Mouse (Mus musculus) hindbrain, embryonic 14.5 days (tissue): Measurements from ENCODE around the gene Meltf. TPM values are rescaled to one million over a fixed set of nuclear protein-coding genes. Genes with fewer than 3 reads are reported as not detected.

Experiments
- ATAC-seq: fragments of 200-750 bp; cut with Nextera tagmentation; 2 replicates; pipeline ENCODE4 v1.8.0; 2017; ENCODE audit warnings: moderate number of reproducible peaks, mild to moderate bottlenecking, moderate TSS enrichment, moderate library complexity; ENCODE audit not compliant: low FRiP score
- DNase-seq: peaks from one replicate; pipeline ENCODE4 v3.0.0-alpha.2; 2015; ENCODE audit warnings: low spot score
- H3K27ac ChIP-seq: fragments of 300-500 bp; sonication (generic); 2 replicates; pipeline ENCODE4 v1.5.1; 2014; ENCODE audit warnings: mild to moderate bottlenecking, moderate library complexity
- H3K27me3 ChIP-seq: fragments of 300-500 bp; sonication (generic); 2 replicates; pipeline ENCODE4 v1.6.1; 2014; ENCODE audit warnings: mild to moderate bottlenecking, low read length, mixed read lengths; ENCODE audit not compliant: control insufficient read depth, insufficient read depth
- H3K36me3 ChIP-seq: fragments of 300-500 bp; sonication (generic); replicated peaks from 2 replicates; pipeline ENCODE4 v1.6.1; 2014; ENCODE audit not compliant: control insufficient read depth, insufficient read depth
- H3K4me1 ChIP-seq: fragments of 300-500 bp; sonication (generic); replicated peaks from 2 replicates; pipeline ENCODE4 v1.6.1; 2014; ENCODE audit warnings: antibody characterized with exemption, low read length, mixed read lengths; ENCODE audit not compliant: control insufficient read depth, insufficient read depth
- H3K4me2 ChIP-seq: fragments of 300-500 bp; sonication (generic); replicated peaks from 2 replicates; pipeline ENCODE4 v1.6.1; 2014; ENCODE audit warnings: mild to moderate bottlenecking, moderate library complexity
- H3K4me3 ChIP-seq: fragments of 300-500 bp; sonication (generic); replicated peaks from 2 replicates; pipeline ENCODE4 v1.5.1; 2014; ENCODE audit warnings: mild to moderate bottlenecking, low read length
- H3K9ac ChIP-seq: fragments of 300-500 bp; sonication (generic); 2 replicates; pipeline ENCODE4 v1.6.1; 2014
- H3K9me3 ChIP-seq: fragments of 300-500 bp; sonication (generic); 2 replicates; pipeline ENCODE4 v1.6.1; 2016; ENCODE audit warnings: low read length; ENCODE audit not compliant: control insufficient read depth
- WGBS: fragments of 180-500 bp; shearing (Covaris S2); extraction: QIAGEN DNeasy Blood & Tissue Kit; methylation state at CpG from one replicate; pipeline ENCODE4 v1.1.7; 2014; 5-methylcytosine and 5-hydroxymethylcytosine counted together
- polyA plus RNA-seq: library from polyadenylated mRNA; unstranded; fragments of >200 nt; fragmentation: Nextera tagmentation; extraction: Ambion mirVana; gene quantifications from 2 replicates; pipeline ENCODE4 v1.2.1, GENCODE M21; 2014

Gene Meltf
- polyA plus RNA-seq, 1 experiment from 2014 or later, result 0.17 TPM

DNA sequence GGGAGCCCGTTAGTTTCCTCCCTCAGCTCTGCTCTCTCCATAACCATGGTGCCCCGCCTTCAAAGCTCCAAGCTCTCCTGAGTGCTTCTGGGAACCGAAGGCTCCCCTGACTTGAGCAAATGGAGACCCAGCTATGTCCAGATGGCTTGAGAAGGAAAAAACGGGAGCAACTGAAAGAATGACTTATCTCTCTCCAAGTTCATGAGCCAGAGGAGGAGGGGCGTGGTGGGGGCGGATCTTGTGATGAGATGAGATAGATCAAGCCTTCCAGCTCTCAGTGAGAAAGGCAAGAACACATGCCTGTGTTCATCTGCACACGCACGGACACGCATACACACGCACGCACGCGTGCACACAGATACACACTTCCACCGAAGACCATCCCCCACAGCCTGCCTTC is 4.7 kb downstream of the Meltf start:
- Histone ChIP-seq H3K27ac (no peak overlapping the region), H3K9ac (no peak overlapping the region), H3K4me1 (0 out of 2 replicates have a peak, but pooled peaks cover 5% of the 10 kb centered on the region), H3K36me3 (no peaks in the 10 kb centered on the region), H3K27me3 (no peaks in the 10 kb centered on the region), H3K4me3 (no peak overlapping the region), H3K9me3 (no peaks in the 10 kb centered on the region), H3K4me2 (no peak overlapping the region)
- no peak for DNase-seq
- 80% methylated on average over 14 of the region's 14 CpGs for WGBS
- ATAC-seq, result no peak

DNA sequence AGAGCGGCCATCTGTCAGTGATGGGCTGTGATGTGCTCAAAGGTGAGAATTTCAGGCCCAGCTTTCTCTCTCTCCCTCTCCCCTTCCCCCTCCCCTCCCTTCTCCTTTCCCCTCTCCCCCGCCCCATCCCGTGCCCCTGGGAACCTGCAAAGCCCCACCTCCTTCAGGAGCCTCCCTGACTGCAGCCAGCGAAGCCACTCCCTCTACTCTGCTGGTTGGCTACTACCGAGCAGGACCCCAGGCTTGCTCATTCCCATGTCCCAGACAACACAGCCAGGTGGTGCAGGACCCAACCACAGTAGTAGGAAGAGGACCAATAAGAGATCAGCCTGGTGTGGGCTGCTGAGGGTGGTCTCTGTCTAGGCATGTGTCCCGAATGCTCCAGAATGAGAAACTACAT is 5.3 kb downstream of the Meltf start:
- no peak overlapping the region for H3K4me3 ChIP-seq
- H3K27me3 ChIP-seq, result no peaks in the 10 kb centered on the region
- H3K36me3 ChIP-seq, result no peaks in the 10 kb centered on the region
- DNase-seq (no peak), ATAC-seq (no peak; the same call in 1 of the 2 replicates)
- no peaks in the 10 kb centered on the region for H3K9me3 ChIP-seq
- 0 out of 2 replicates have a peak, but pooled peaks cover 5% of the 10 kb centered on the region for H3K4me1 ChIP-seq
- H3K9ac ChIP-seq, result no peak overlapping the region
- H3K4me2 ChIP-seq, result no peak overlapping the region
- no peak overlapping the region for H3K27ac ChIP-seq
- 17% methylated on average over 6 of the region's 6 CpGs for WGBS

DNA sequence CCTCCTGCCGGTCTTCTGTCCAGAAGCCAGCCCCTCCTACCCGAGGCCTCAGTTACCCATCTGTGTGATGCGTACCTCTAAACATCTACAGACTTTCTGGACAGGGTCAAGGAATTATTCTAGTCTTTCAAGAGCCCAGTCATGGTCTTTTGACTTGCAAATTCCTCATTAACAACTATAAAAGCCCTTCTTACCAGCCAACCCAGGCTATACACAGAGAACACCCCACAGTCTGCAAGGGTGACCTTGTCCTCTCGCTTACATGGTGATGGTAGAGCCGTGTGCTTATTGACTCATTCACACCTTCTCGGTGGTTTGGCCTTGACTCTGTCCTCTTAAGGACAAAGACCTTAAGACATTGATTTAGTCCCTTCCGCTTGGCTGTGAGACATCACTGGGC is 12.3 kb downstream of the Meltf start:
- H3K4me1 ChIP-seq, result no peaks in the 10 kb centered on the region
- DNase-seq, result no peak
- H3K36me3 ChIP-seq, result no peaks in the 10 kb centered on the region
- H3K27ac ChIP-seq, result no peak overlapping the region
- H3K9me3 ChIP-seq, result no peaks in the 10 kb centered on the region
- no peak for ATAC-seq
- 42% methylated on average over 7 of the region's 7 CpGs for WGBS
- H3K9ac ChIP-seq, result no peak overlapping the region
- no peak overlapping the region for H3K4me2 ChIP-seq
- no peak overlapping the region for H3K4me3 ChIP-seq
- no peaks in the 10 kb centered on the region for H3K27me3 ChIP-seq

DNA sequence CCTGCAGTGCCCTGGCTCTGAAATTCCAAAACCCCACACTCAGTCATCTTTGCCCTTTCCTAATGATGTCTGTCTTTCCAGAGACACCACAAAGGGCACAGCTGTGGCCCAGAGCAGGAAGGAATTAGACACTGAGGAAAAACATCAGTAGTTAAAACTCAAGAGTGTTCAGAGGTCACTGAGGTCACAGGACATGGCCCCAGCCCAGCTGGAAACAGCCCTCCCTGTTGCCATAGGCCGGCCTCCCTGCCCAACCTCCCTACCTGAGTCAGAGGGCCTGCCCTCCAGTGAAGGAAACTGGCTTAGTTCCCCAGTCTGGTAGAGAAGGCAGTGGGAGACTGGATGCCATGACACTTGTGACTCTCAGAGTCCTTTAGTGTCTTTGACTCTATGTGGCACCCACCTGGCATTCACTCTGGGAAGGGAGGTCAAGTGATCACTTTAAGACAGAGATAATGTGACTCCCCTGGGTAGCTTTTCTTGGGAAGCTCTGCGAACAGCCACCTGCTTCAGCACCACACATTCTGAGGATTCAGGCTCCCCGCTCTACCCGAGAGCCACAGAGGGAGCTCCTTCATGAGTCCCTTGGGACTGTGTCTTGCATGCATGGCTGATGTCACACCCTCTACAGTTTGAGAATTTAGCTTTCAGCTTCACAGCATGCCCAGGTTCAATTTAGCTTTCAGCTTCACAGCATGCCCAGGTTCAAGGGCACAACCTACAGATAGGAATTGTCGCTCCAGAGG is 15.0 kb downstream of the Meltf start:
- DNase-seq (no peak), ATAC-seq (no peak)
- H3K9ac ChIP-seq, result no peak overlapping the region
- H3K4me2 ChIP-seq, result no peak overlapping the region
- H3K27ac ChIP-seq, result no peak overlapping the region
- no peaks in the 10 kb centered on the region for H3K9me3 ChIP-seq
- H3K36me3 ChIP-seq, result no peaks in the 10 kb centered on the region
- 70% methylated on average over 5 of the region's 5 CpGs for WGBS
- no peaks in the 10 kb centered on the region for H3K27me3 ChIP-seq
- H3K4me1 ChIP-seq, result peaks cover 17% of the 10 kb centered on the region
- no peak overlapping the region for H3K4me3 ChIP-seq

DNA sequence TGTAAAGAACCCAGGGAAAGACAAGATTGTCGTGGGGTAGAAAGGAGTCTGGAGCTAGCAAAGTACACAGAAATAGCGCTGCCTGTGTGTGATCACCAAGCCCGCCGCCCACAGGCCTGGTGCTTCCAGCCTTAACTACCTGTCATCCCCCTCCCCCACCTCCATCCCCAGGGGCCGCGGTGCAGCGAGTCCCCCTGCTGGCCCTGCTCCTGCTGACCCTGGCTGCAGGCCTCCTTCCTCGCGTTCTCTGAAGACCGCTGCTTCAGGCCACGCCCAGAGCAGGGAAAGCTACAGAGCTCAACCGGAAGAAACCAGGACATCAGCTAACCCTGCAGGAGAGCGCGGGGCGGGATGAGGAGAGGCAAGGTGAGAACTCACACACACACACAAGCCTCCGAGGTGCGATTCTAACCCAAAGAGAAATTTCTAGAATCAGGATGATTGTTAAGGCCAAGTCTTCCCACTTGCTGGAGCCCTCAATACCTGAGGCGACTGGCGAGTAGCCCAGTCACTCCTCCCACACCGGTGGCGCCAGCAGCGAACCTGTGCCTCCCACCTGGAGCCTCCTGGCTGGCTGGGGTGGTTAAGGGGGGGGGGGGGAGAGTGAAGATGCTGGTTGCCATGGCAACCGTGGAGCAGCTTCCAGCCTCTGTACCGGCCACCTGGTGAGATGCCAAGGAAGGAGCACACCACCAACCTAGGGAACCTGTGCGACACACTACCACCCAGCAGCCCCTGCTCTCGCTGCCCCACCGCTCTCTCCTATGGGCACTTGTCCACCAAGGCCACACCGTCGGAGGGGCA is 18.6 kb downstream of the Meltf start:
- Histone ChIP-seq H3K9me3 (0 out of 2 replicates have a peak, but pooled peaks cover 5% of the 10 kb centered on the region), H3K27ac (peak overlapping the region; percentile 54), H3K4me1 (peaks cover 21% of the 10 kb centered on the region), H3K9ac (peak overlapping the region; percentile 34), H3K27me3 (no peaks in the 10 kb centered on the region), H3K36me3 (no peaks in the 10 kb centered on the region), H3K4me3 (peak overlapping the region; percentile 19), H3K4me2 (peak overlapping the region; percentile 56)
- ATAC-seq (peak; percentile 25), DNase-seq (peak; percentile 61)
- 10% methylated on average over 29 of the region's 29 CpGs for WGBS

DNA sequence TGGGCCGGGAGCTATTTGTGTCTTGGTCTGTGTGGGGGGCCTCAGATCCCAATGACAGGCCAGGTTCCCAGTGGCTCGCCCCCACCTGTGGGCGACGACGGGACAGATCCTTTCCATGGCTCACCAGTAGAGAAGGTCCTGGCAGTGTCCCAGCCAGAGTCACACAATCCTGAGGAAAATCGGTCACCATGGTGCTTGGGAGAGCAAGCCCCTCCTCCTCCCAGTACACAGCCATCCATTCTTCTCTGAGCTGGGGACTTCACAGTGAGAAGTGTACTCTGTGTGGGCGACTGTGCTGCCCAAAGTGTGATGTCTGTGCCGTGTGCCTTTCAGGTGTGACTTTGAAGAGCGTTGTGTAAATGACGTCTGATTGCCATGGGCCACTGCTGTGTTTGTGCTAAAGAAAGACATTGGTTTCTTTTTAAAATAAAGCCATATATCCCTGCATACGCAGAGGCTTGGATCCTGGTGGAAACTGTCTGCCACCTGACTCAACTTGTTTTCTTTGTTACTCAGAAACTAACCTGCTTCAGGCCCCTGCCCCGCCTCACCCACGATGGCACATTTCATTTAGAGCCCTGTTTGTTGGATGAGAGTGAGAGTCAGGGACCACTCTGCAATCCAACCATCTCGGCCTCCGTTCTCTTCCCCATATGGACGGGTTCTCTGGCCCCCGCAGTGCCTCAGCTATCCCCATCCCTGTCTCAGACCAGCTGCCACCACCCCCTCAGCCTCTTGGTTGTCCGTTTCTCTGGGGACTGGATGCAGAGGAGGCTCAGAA is 20.1 kb downstream of the Meltf start:
- Histone ChIP-seq H3K27me3 (no peaks in the 10 kb centered on the region), H3K36me3 (no peaks in the 10 kb centered on the region), H3K9ac (no peak overlapping the region), H3K9me3 (0 out of 2 replicates have a peak, but pooled peaks cover 5% of the 10 kb centered on the region), H3K4me2 (0 out of 2 replicates have a peak overlapping the region, but pooled peaks have one; percentile 11), H3K27ac (peak overlapping the region; percentile 69), H3K4me1 (peaks cover 21% of the 10 kb centered on the region), H3K4me3 (no peak overlapping the region)
- 62% methylated on average over 18 of the region's 18 CpGs for WGBS
- DNase-seq (peak; percentile 68), ATAC-seq (peak; percentile 82)

DNA sequence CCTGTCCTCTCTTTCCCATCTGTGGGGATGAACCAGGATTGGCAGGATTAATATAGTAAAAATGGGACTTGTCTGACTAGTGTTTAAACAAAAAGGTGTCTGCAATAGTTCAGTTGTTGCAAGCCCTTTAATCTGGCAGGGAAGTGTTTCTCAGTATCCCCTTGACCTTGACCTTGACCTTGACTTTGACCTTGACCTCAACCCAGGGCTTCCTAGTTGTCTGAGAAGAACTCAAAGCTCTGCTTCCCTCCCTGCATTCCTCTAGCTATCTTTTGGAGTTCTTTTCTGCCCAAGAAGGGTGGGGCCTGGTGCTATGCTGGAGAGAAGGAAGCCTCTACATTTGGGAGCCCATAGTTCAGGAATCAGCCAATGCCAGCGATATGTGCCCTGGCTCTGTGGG is 23.3 kb downstream of the Meltf start:
- Histone ChIP-seq H3K4me3 (no peak overlapping the region), H3K27me3 (no peaks in the 10 kb centered on the region), H3K9me3 (0 out of 2 replicates have a peak, but pooled peaks cover 5% of the 10 kb centered on the region), H3K27ac (no peak overlapping the region), H3K9ac (no peak overlapping the region), H3K4me2 (no peak overlapping the region), H3K4me1 (peaks cover 30% of the 10 kb centered on the region), H3K36me3 (no peaks in the 10 kb centered on the region)
- ATAC-seq, result no peak
- WGBS, result 91% methylated on average over 1 of the region's 1 CpGs
- no peak for DNase-seq

DNA sequence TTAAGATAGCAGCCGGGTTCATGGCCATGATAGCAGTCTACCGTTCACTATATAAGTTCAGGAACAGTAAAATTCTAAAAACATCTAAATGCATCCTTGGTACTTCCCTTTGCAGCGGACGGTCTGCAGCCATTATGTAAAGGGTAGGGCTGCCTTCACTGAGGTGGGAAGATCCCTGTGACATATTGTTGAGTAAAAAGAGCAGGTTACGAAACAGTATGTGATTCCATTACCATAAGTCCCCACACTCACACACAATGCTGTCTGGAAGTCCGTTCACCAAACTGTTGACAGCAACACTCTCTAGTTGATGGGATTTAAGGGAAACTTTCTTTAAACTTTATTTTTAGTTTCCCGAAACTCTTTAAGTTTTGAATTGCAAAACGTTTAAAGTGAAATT is 24.6 kb downstream of the Meltf start:
- ATAC-seq (no peak), DNase-seq (no peak)
- H3K9ac ChIP-seq, result no peak overlapping the region
- H3K4me1 ChIP-seq, result peaks cover 17% of the 10 kb centered on the region
- H3K27me3 ChIP-seq, result no peaks in the 10 kb centered on the region
- H3K4me2 ChIP-seq, result no peak overlapping the region
- no peak overlapping the region for H3K27ac ChIP-seq
- 91% methylated on average over 8 of the region's 8 CpGs for WGBS
- H3K9me3 ChIP-seq, result 0 out of 2 replicates have a peak, but pooled peaks cover 5% of the 10 kb centered on the region
- no peaks in the 10 kb centered on the region for H3K36me3 ChIP-seq
- no peak overlapping the region for H3K4me3 ChIP-seq

DNA sequence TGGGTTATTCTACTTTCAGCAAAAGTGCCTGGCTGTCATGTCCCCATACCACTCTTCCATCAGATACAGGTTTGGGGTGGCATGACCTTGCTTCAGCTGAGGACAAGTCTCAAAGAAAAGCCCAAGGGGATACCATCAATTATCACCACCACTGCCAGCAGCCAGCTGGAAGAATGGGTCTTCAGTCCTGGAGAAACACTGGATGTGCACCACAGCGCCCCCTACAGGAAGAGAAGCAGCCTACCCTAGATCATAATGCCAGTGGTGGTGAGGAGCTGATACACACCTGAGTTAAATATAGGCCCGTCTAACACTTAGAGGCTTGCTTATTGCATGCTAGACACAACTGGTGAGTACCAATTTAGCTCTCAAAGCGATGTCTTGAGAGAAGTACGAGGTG is 26.7 kb downstream of the Meltf start:
- Histone ChIP-seq H3K9ac (no peak overlapping the region), H3K9me3 (no peaks in the 10 kb centered on the region), H3K27me3 (no peaks in the 10 kb centered on the region), H3K4me1 (peaks cover 10% of the 10 kb centered on the region), H3K4me2 (no peak overlapping the region), H3K27ac (no peak overlapping the region), H3K36me3 (no peaks in the 10 kb centered on the region), H3K4me3 (no peak overlapping the region)
- ATAC-seq, result no peak
- 76% methylated on average over 4 of the region's 4 CpGs for WGBS
- DNase-seq, result no peak
